Mouse (Mus musculus): ENCODE data around the gene Specc1l. TPM values are rescaled to one million over a fixed set of nuclear protein-coding genes. Genes with fewer than 3 reads are reported as not detected.
A peak's percentile ranks its signal among the peaks of the same experiment; 100 is the strongest.

The Specc1l gene
- polyA plus RNA-seq, 1 experiment from 2014 or later: 23.4 TPM

DNA sequence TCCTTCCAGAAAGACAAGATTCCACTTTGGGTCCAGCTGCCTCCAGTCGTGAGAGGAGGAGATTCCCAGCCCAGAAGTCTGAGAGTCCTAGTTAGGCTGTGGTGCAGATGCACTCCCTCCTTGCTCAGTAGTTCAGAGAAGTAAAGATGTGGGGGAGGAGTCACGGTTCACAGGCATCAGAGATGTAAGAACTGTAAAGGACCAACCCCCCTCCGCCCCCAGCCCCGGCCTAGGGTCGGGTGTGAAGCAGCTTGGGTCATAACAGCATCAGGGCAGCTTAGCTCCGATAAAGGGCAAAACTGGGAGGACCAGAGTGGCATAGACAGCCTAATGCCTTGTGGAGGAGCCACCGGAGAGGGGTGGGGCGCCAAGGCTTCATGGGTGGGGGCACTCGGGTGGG lies 104.6 kb downstream of the Specc1l start:
- Histone ChIP-seq H3K4me1 (ENCODE audit: control insufficient read depth, insufficient read depth, low read length) (no peaks in the 10 kb centered on the region), H3K27me3 (ENCODE audit: control insufficient read depth, insufficient read depth, low read length) (peaks cover 32% of the 10 kb centered on the region), H3K9ac (ENCODE audit: low read length) (peak overlapping the region; percentile 35; the same call in 1 of the 2 replicates), H3K36me3 (ENCODE audit: control insufficient read depth, insufficient read depth, low read length) (peaks cover 2% of the 10 kb centered on the region; the same call in 1 of the 2 replicates), H3K4me2 (ENCODE audit: low read depth, severe bottlenecking) (peak overlapping the region; percentile 60), H3K4me3 (ENCODE audit: low read depth, low read length) (peak overlapping the region; percentile 38), H3K9me3 (ENCODE audit: control insufficient read depth, low read length) (no peaks in the 10 kb centered on the region), H3K27ac (replicated peaks; ENCODE audit: low read depth, low read length) (no peak overlapping the region)
- ATAC-seq (ENCODE audit: insufficient number of reproducible peaks, low FRiP score, low TSS enrichment, low read depth) (no peak; the same call in 1 of the 2 replicates), DNase-seq (ENCODE audit: low spot score) (peak; percentile 32)
- whole genome bisulfite sequencing: 3% methylated on average over 9 of the region's 9 CpGs

DNA sequence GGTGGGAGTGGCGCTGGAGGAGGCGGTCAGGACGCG lies 104.8 kb downstream of the Specc1l start, which contains the start of gene Adora2a:
Gene Adora2a, plus strand, starts transcription at position 6 of the 36 bp plus-strand sequence.
- DNase-seq (ENCODE audit: low spot score) (no peak), ATAC-seq (ENCODE audit: insufficient number of reproducible peaks, low FRiP score, low TSS enrichment, low read depth) (no peak)
- peak within 1 kb of the TSS; percentile 60 for H3K4me2 ChIP-seq (ENCODE audit: low read depth, severe bottlenecking)
- H3K27me3 ChIP-seq (ENCODE audit: control insufficient read depth, insufficient read depth, low read length): peaks cover 32% of the 10 kb centered on the region
- H3K36me3 ChIP-seq (ENCODE audit: control insufficient read depth, insufficient read depth, low read length): peaks cover under 1% of the 10 kb centered on the region; the same call in 1 of the 2 replicates
- peak within 1 kb of the TSS; percentile 35 for H3K9ac ChIP-seq (ENCODE audit: low read length)
- no peaks in the 10 kb centered on the region for H3K9me3 ChIP-seq (ENCODE audit: control insufficient read depth, low read length)
- H3K4me1 ChIP-seq (ENCODE audit: control insufficient read depth, insufficient read depth, low read length): no peaks in the 10 kb centered on the region
- H3K27ac ChIP-seq (replicated peaks; ENCODE audit: low read depth, low read length): no peak within 1 kb of the TSS
- H3K4me3 ChIP-seq (ENCODE audit: low read depth, low read length): peak within 1 kb of the TSS; percentile 38
- 0% methylated on average over 2 of the region's 4 CpGs for WGBS

DNA sequence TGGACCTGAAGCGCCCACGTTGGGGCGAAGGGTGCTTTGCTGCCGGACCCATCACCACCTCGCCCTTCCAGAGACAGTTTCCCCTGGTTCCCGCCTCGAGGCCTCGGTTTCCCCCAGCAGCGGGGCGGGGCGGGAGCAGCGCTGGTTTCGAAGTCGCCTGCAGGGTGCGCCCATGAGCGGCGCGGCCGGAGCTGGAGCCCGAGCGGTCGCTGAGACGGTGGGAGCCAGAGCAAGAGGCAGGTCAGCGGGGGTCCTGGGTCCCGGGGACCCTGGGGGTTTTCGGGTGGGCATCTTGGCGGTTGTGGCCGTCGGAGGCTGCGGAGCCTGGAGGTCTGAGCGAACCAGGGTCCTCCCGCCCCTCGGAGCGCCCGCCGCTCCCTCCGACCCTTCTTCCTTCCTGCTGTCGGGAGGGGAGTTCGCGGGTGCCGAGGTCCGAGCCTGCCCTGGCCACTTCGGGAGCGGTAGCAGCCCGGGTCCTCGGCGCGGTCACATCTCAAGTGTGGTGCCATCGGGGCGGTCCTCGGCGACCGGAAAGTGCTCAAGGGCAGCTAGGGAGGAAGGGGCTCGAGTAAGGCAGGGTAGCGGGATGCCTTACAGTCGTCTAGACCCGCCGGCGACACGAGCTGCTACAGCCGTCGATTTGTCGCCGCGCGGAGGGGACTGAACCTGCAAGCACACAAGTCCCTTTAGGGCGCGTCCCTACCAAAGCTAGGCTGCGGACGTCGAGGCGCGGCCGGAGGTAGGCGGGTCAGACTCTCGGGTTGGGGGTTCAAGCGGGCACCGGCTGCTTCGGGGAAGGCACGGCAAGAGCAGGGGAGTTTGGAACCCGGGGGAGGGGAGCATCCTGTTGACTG lies 105.3 kb downstream of the Specc1l start:
- H3K27me3 ChIP-seq (ENCODE audit: control insufficient read depth, insufficient read depth, low read length): peaks cover 32% of the 10 kb centered on the region
- 1% methylated on average over 67 of the region's 81 CpGs for WGBS
- peak overlapping the region; percentile 60 for H3K4me2 ChIP-seq (ENCODE audit: low read depth, severe bottlenecking)
- no peaks in the 10 kb centered on the region for H3K9me3 ChIP-seq (ENCODE audit: control insufficient read depth, low read length)
- H3K4me1 ChIP-seq (ENCODE audit: control insufficient read depth, insufficient read depth, low read length): no peaks in the 10 kb centered on the region
- ATAC-seq (ENCODE audit: insufficient number of reproducible peaks, low FRiP score, low TSS enrichment, low read depth) (no peak; the same call in 1 of the 2 replicates), DNase-seq (ENCODE audit: low spot score) (peak; percentile 79)
- peak overlapping the region; percentile 35 for H3K9ac ChIP-seq (ENCODE audit: low read length)
- no peaks in the 10 kb centered on the region for H3K36me3 ChIP-seq (ENCODE audit: control insufficient read depth, insufficient read depth, low read length)
- no peak overlapping the region for H3K27ac ChIP-seq (replicated peaks; ENCODE audit: low read depth, low read length)
- H3K4me3 ChIP-seq (ENCODE audit: low read depth, low read length): peak overlapping the region; percentile 38

DNA sequence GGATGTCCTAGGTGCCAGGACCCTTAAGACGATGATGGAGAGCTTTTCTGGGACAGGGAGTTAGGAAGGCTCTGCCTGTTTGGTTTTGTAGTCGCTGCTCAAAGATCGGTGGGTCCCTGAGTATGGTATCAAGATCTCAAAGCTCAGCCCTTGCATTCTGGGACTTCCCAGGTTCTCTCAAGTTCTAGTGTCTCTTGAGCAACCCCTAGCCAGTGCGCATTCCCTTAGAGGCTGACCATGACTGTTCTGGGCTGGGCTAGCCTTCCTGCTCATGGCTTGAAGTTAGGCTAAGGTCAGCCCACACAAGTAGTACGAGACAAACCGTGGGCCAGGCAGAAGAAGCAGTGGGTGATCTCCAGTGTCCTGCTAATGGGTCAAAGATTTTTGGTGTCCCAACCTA lies 106.3 kb downstream of the Specc1l start:
- H3K36me3 ChIP-seq (ENCODE audit: control insufficient read depth, insufficient read depth, low read length): no peaks in the 10 kb centered on the region
- ATAC-seq (ENCODE audit: insufficient number of reproducible peaks, low FRiP score, low TSS enrichment, low read depth): no peak
- H3K9me3 ChIP-seq (ENCODE audit: control insufficient read depth, low read length): no peaks in the 10 kb centered on the region
- H3K4me3 ChIP-seq (ENCODE audit: low read depth, low read length): no peak overlapping the region
- WGBS: 80% methylated on average over 6 of the region's 6 CpGs
- H3K27me3 ChIP-seq (ENCODE audit: control insufficient read depth, insufficient read depth, low read length): peaks cover 32% of the 10 kb centered on the region
- H3K27ac ChIP-seq (replicated peaks; ENCODE audit: low read depth, low read length): no peak overlapping the region
- H3K9ac ChIP-seq (ENCODE audit: low read length): no peak overlapping the region
- no peaks in the 10 kb centered on the region for H3K4me1 ChIP-seq (ENCODE audit: control insufficient read depth, insufficient read depth, low read length)
- DNase-seq (ENCODE audit: low spot score): no peak
- H3K4me2 ChIP-seq (ENCODE audit: low read depth, severe bottlenecking): no peak overlapping the region

DNA sequence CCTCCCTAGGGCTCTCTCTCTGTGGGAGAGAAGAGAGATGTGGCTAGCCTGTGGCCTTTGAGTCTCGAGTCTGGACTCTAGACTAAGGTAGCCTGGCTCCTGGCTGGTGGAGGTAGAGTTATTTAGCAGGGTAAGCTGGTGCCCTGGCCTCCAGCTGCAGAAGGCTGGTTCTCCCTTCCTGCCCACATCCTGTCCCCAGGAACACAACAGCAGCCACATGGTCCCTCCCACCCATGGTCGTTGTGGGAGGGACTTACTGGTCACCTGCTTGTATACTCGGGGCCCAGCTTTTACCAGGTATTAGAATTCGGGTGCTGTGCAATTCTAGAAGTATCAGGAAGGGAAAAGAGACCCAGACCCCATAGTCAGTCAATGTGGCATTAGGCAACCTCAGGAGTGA lies 108.4 kb downstream of the Specc1l start:
- Histone ChIP-seq H3K36me3 (ENCODE audit: control insufficient read depth, insufficient read depth, low read length) (no peaks in the 10 kb centered on the region), H3K9me3 (ENCODE audit: control insufficient read depth, low read length) (no peaks in the 10 kb centered on the region), H3K4me3 (ENCODE audit: low read depth, low read length) (no peak overlapping the region), H3K27me3 (ENCODE audit: control insufficient read depth, insufficient read depth, low read length) (peaks cover 32% of the 10 kb centered on the region), H3K4me1 (ENCODE audit: control insufficient read depth, insufficient read depth, low read length) (no peaks in the 10 kb centered on the region), H3K27ac (replicated peaks; ENCODE audit: low read depth, low read length) (no peak overlapping the region), H3K9ac (ENCODE audit: low read length) (no peak overlapping the region), H3K4me2 (ENCODE audit: low read depth, severe bottlenecking) (no peak overlapping the region)
- no peak for DNase-seq (ENCODE audit: low spot score)
- no peak for ATAC-seq (ENCODE audit: insufficient number of reproducible peaks, low FRiP score, low TSS enrichment, low read depth)
- 70% methylated on average over 4 of the region's 4 CpGs for WGBS

DNA sequence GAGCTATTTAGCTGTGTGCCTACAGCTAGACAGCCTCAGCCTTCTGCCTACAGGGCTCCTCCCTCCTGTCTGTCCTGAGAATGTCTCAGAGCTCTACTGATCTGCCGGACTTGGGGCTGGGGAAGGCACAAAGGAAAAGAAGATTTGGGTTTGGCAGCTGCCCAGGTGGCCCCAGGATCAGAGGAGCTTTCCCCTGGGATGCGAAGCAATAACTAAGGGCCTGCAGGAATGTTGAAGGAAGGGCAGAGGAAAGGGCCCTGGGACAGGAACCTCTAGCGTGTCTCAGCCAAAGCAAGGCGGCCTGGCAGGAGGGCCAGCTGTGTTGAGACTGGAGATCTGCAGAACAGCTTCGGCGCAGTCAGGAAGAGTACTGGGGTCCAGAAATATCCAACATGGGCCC lies 111.1 kb downstream of the Specc1l start:
- peaks cover 11% of the 10 kb centered on the region for H3K27me3 ChIP-seq (ENCODE audit: control insufficient read depth, insufficient read depth, low read length)
- no peak overlapping the region for H3K4me3 ChIP-seq (ENCODE audit: low read depth, low read length)
- H3K36me3 ChIP-seq (ENCODE audit: control insufficient read depth, insufficient read depth, low read length): no peaks in the 10 kb centered on the region
- 65% methylated on average over 6 of the region's 6 CpGs for WGBS
- H3K9me3 ChIP-seq (ENCODE audit: control insufficient read depth, low read length): no peaks in the 10 kb centered on the region
- no peak overlapping the region for H3K4me2 ChIP-seq (ENCODE audit: low read depth, severe bottlenecking)
- H3K9ac ChIP-seq (ENCODE audit: low read length): no peak overlapping the region
- DNase-seq (ENCODE audit: low spot score) (no peak), ATAC-seq (ENCODE audit: insufficient number of reproducible peaks, low FRiP score, low TSS enrichment, low read depth) (no peak)
- H3K27ac ChIP-seq (replicated peaks; ENCODE audit: low read depth, low read length): no peak overlapping the region
- H3K4me1 ChIP-seq (ENCODE audit: control insufficient read depth, insufficient read depth, low read length): no peaks in the 10 kb centered on the region

DNA sequence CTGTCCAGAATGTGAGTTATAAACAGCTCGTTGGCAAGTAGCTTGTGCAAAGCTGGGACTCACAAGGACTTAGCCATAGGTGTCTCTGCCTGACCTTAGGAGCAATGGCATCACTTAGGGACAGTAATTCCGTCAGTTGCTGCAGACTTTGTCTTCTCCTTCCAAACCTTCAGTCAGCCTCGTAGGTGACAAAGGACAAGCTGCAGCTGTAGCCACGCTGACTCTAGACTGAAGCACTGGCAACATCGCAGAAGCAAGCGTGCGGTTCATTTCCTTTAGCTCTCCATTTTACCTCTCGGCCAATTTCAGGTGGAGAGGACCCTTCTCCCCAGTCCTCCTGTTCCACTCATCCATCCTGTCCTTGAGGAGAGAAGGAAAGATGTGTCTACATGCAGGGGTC lies 112.1 kb downstream of the Specc1l start:
- H3K36me3 ChIP-seq (ENCODE audit: control insufficient read depth, insufficient read depth, low read length): no peaks in the 10 kb centered on the region
- 88% methylated on average over 8 of the region's 8 CpGs for WGBS
- H3K9me3 ChIP-seq (ENCODE audit: control insufficient read depth, low read length): no peaks in the 10 kb centered on the region
- no peak overlapping the region for H3K4me2 ChIP-seq (ENCODE audit: low read depth, severe bottlenecking)
- H3K27ac ChIP-seq (replicated peaks; ENCODE audit: low read depth, low read length): no peak overlapping the region
- no peak overlapping the region for H3K4me3 ChIP-seq (ENCODE audit: low read depth, low read length)
- H3K4me1 ChIP-seq (ENCODE audit: control insufficient read depth, insufficient read depth, low read length): no peaks in the 10 kb centered on the region
- no peak overlapping the region for H3K9ac ChIP-seq (ENCODE audit: low read length)
- ATAC-seq (ENCODE audit: insufficient number of reproducible peaks, low FRiP score, low TSS enrichment, low read depth) (no peak), DNase-seq (ENCODE audit: low spot score) (no peak)
- H3K27me3 ChIP-seq (ENCODE audit: control insufficient read depth, insufficient read depth, low read length): peaks cover 2% of the 10 kb centered on the region; the same call in 1 of the 2 replicates

DNA sequence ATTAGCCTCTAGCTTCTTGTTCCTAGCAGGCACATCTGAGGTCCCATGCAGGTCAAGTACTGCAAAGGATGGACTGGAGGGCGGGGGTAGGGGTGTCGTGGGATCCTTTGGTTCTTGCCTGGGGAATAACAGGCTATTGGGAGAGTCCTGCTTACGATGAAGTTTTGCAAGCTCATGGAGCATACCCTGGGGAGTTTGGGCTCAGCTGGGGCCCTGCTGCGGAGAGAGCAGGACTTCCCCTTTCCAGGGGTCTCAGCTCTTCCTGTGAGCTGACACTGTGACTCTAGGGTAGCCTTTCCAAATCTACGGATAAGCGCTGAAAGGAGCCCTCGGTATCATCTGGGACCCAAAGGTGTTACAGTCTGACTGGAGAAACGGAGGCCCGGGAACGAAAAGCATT lies 112.5 kb downstream of the Specc1l start:
- Histone ChIP-seq H3K36me3 (ENCODE audit: control insufficient read depth, insufficient read depth, low read length) (no peaks in the 10 kb centered on the region), H3K4me1 (ENCODE audit: control insufficient read depth, insufficient read depth, low read length) (no peaks in the 10 kb centered on the region), H3K27ac (replicated peaks; ENCODE audit: low read depth, low read length) (no peak overlapping the region), H3K4me2 (ENCODE audit: low read depth, severe bottlenecking) (no peak overlapping the region), H3K27me3 (ENCODE audit: control insufficient read depth, insufficient read depth, low read length) (no peaks in the 10 kb centered on the region), H3K9me3 (ENCODE audit: control insufficient read depth, low read length) (no peaks in the 10 kb centered on the region), H3K9ac (ENCODE audit: low read length) (no peak overlapping the region), H3K4me3 (ENCODE audit: low read depth, low read length) (no peak overlapping the region)
- no peak for DNase-seq (ENCODE audit: low spot score)
- 79% methylated on average over 10 of the region's 10 CpGs for WGBS
- ATAC-seq (ENCODE audit: insufficient number of reproducible peaks, low FRiP score, low TSS enrichment, low read depth): no peak

DNA sequence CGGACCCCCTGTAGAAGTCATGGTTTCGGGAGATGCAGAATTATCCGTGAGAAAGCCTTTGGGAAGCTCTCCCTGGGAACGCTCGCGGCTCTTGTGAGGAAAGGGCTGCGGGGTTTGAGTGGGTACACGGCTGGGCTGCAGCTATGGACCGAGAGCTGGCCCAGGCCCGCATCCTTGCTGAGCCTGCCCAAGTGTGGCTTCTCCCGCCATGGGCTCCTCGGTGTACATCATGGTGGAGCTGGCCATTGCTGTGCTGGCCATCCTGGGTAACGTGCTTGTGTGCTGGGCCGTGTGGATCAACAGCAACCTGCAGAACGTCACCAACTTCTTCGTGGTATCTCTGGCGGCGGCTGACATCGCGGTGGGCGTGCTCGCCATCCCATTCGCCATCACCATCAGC lies 113.9 kb downstream of the Specc1l start:
- Histone ChIP-seq H3K4me3 (ENCODE audit: low read depth, low read length) (no peak overlapping the region), H3K36me3 (ENCODE audit: control insufficient read depth, insufficient read depth, low read length) (no peaks in the 10 kb centered on the region), H3K4me1 (ENCODE audit: control insufficient read depth, insufficient read depth, low read length) (no peaks in the 10 kb centered on the region), H3K27me3 (ENCODE audit: control insufficient read depth, insufficient read depth, low read length) (no peaks in the 10 kb centered on the region), H3K27ac (replicated peaks; ENCODE audit: low read depth, low read length) (no peak overlapping the region), H3K9ac (ENCODE audit: low read length) (no peak overlapping the region), H3K4me2 (ENCODE audit: low read depth, severe bottlenecking) (no peak overlapping the region), H3K9me3 (ENCODE audit: control insufficient read depth, low read length) (no peaks in the 10 kb centered on the region)
- no peak for DNase-seq (ENCODE audit: low spot score)
- no peak for ATAC-seq (ENCODE audit: insufficient number of reproducible peaks, low FRiP score, low TSS enrichment, low read depth)
- 94% methylated on average over 23 of the region's 23 CpGs for WGBS
